Mouse (Mus musculus): Measurements from ENCODE around the gene Ankrd26.

DNA sequence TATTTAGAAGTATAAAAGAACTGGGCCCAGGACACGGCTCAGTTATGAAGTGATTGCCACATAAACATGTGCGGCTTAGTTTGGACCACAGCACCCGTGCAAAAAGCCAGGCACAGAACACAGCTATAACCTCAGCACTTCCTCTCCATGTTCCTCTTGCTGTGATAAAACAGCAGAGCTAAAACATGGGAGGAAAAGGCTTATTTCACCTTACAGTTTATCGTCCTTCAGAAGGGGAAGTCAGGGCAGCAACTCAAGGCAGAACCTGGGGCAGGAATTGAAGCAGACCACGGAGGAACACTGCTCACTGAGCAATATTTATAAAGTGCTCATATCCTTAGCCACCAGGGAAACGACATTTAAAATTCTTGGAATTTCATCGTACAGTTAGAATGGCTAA lies 63.0 kb downstream of the Ankrd26 start:
- TF ChIP-seq POLR2A (IDR thresholded peaks at IDR 0.05; ENCODE audit: borderline replicate concordance, control insufficient read depth, low read depth, low read length), result no peak
- no peak for TF ChIP-seq CTCF (IDR thresholded peaks at IDR 0.05; ENCODE audit: control insufficient read depth, insufficient read depth, low read length)
